Mouse (Mus musculus) left cerebral cortex, postnatal 4 days (tissue): Measurements from ENCODE around the gene Zpr1. TPM values are rescaled to one million over a fixed set of nuclear protein-coding genes. Genes with fewer than 3 reads are reported as not detected.
A peak's percentile ranks its signal among the peaks of the same experiment; 100 is the strongest.

Experiments
- DNase-seq: peaks from one replicate; pipeline ENCODE4 v3.0.0-alpha.2; 2022
- intact Hi-C: fragments of 180-260 bp; cut with DNase I; formaldehyde crosslinking; loops from one replicate; pipeline ENCODE4 v1.15.1; 2025
- total RNA-seq, 2 experiments: library from RNA; stranded (reverse); gene quantifications; 2 replicates each; pipeline ENCODE4 v1.2.3; 2021

Zpr1 gene
- total RNA-seq, 2 experiments from 2014 or later = 47.2 to 48.1 TPM

DNA sequence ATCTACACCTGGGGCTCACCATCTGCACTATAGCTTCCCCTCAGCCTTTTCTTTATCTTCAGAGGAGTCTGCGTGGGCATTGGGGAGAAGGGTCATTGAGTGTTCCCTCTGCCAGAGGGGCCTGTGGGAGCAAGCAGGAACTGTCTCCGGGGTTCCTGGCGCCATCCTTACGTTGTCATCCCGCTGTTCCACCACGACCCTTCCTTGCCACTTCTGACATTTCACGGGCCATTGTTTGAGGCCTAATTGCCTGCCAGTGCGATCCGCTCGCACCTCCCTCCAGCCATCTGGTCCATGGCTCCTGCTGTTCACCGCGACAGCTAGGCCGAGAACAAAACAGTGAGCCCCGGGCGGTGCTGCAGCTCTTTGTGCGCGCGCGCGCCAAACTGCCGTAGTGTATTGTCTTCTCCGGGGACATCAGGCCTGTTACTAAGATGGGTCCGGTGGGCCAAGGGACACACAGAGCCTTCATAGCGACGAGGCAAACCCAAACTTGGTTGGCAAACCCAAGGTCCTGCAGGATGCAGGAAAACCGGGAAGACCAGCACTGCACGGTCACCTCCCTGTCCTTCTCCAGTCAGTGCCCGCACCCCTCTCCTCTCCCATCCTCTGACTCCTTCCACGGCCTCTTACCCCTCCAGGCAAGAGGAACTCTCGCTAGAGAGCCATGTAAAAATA is 55.8 kb downstream of the Zpr1 start:
- DNase-seq = peak; percentile 89
- intact Hi-C loops = no loop called here

DNA sequence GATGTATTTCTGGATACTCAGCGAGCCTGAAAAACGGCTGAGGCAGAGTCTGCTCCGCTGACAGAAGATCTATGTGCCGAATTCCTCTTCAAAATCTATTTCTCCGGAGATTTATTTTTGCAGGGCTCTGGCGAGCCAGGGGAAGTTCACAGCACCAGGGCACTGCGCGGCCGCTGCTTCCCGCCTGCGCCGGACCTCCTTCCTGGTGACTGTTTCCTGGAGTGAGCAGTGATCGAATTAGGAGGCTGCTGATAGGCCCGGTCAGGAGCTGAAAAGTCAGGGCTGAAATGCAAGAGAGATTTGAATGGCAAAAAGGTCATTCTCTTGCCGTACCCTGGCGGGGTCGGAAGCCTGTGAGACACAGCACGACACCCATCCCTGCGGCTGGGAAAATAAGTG is 56.4 kb downstream of the Zpr1 start:
- DNase-seq = no peak
- intact Hi-C loops = no loop called here

DNA sequence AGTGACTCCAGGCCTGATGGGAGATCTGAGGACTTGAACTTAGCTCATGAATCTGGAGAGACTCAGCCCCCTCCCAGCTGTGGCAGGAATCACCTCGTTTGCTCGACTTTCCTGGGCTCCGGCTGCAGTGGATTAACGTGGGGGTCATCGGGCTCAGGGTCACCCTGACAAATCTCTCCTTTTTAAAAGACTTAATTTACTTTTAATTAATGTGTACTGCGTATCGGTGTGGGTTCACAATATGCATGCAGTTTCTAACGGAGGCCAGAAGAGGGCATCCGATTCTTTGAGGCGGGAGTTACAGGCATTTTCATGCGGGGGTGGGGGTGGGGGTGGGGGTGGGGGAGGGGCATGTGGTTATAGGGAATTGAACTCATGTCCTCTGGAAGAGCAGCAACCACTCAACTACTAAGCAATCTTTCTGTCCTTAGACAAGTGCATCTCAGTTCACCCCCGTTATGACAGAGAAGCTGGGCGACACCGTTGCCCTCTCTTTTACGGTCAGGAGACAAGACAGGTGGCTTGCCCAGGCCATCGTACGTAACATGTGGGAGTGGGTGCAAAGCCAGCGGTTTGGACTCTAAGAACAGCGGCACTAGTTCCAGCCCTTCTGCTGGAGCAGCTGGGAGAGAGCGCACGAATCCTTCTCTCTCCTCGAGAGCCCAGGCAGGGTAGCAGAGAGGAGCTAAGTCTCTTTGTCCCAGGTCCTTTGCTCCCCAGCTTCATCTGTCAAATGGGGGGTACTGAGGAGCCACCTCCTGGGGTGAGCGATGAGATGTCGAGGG is 57.1 kb downstream of the Zpr1 start:
- no peak for DNase-seq
- intact Hi-C loops = no loop called here

DNA sequence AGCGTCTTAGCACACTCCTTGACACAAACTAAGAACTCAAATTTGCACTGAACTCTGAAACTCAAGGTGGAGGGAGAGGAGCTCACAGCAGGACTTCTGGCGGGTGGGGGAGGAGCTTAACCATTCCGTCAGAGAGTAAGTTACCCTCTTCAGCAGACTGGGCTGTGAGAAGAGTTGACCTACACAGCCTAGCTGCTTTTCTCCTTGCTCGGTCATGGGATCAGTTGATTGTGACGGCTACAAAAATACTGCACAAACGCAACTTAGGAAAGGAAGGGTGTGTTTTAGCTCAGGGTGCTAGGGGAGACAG is 57.7 kb downstream of the Zpr1 start:
- DNase-seq = no peak
- intact Hi-C loops = no loop called here

DNA sequence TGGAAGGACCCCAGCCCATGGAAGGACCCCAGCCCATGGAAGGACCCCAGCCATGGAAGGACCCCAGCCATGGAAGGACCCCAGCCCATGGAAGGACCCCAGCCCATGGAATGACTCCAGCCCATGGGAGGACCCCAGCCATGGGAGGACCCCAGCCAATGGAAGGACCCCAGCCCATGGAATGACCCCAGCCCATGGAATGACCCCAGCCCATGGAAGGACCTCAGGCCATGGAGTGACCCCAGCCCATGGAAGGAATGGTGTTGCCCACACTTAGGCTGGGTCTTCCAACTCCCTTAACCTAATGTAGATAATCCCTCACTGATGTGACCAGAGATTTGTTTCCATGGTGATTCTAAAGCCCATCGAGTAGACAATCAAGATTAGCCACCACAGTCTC is 58.4 kb downstream of the Zpr1 start:
- intact Hi-C loops = no loop called here
- no peak for DNase-seq

Other genes starting within 250 kb of the Zpr1 start
- gene Apoa1, start 44.5 kb upstream of the Zpr1 start, total RNA-seq = 1 to 10 TPM in 1 of 2 experiments, not detected in 1; 1.4 TPM
- not detected for gene Apoc3, start 37.4 kb upstream of the Zpr1 start, total RNA-seq
- not detected for gene Apoa4, start 32.4 kb upstream of the Zpr1 start, total RNA-seq
- not detected for gene Apoa5, start 4.4 kb upstream of the Zpr1 start, total RNA-seq
- gene Bud13, start 9.9 kb downstream of the Zpr1 start, total RNA-seq = 10 to 100 TPM; 13.2 TPM
- gene 4931429L15Rik, start 46.9 kb downstream of the Zpr1 start, total RNA-seq = not detected